Mouse (Mus musculus): ENCODE measurements around the gene Zfp93. TPM values are rescaled to one million over a fixed set of nuclear protein-coding genes. Genes with fewer than 3 reads are reported as not detected.
"Not testable (repeated sequence)": the region's sequence is repeated elsewhere in the genome, so short reads cannot be mapped to it uniquely, and the experiment has no call there.

Gene Zfp93
- 10 to 100 TPM; 11.0 to 13.1 TPM for total RNA-seq (2021)
- long read RNA-seq, transcript Zfp93-202 (4 exons, 3,508 nt): major isoform, 6 of 10 reads
- long read RNA-seq, partial matches to known transcripts: 4 of 10 reads
- long read RNA-seq, other reads (novel, unspliced or antisense): 0 of 10 reads

GRCm38 (mm10) chr7:24270288-24270672, at the start of gene Zfp93:
TSS of gene Zfp93 (plus strand) at chr7:24270420.
- peak; percentile 70 to 77 for DNase-seq (ENCODE audit: low spot score in 2 of 2)

GRCm38 (mm10) chr7:24237040-24237791, 33.0 kb upstream of the Zfp93 start, which contains the start of gene Zfp109:
TSS of gene Zfp109 (minus strand) at chr7:24237560.
- peak; percentile 59 to 70 for DNase-seq (ENCODE audit: low spot score in 2 of 2)

GRCm38 (mm10) chr7:24253779-24254615, 16.2 kb upstream of the Zfp93 start:
- DNase-seq (ENCODE audit: low spot score in 2 of 2): no peak

DNA sequence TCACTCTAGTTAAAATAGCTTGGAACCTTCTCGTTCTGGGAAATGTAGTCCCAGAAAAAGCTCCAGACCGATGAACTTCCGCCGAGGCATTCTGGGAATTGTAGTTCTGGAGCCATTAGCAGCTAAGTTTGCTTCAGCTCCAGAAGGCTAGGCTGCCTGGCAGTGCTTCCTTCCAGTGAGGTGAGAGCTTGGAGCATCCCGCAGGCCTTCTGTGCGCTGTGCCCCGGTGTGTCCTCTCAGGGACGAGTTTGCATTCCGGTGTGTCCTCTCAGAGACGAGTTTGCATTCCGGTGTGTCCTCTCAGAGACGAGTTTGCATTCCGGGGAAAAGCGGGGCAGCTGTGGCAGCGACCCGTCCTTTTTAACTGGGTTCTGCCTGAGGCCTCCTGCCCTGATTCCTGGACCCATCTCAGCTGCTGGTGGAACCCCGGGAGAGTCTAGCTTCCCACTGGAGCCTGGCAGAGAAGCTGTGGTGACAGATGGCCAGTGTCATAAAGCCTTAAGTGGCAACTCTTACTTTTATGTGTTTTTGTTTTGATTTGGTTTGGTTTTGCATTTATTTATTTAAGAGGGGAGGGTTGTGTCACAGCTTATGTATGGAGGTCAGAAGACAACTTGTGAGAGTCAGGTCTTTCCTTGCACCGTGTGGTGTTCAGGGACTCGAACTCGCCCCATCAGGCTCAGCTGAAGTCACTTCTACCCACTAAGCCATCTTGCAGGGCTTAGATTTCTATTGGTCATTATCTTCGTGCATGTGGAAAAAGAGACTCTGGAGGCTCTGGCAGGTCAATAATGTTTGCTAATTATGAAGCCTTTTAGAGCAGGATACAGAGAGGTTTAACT, 15.4 kb upstream of the Zfp93 start, which contains the start of gene Zfp108:
Gene Zfp108 (plus strand): TSS at position 162 of the 842 bp plus-strand sequence.
- peak; percentile 78 to 83 for DNase-seq (ENCODE audit: low spot score in 2 of 2)

DNA sequence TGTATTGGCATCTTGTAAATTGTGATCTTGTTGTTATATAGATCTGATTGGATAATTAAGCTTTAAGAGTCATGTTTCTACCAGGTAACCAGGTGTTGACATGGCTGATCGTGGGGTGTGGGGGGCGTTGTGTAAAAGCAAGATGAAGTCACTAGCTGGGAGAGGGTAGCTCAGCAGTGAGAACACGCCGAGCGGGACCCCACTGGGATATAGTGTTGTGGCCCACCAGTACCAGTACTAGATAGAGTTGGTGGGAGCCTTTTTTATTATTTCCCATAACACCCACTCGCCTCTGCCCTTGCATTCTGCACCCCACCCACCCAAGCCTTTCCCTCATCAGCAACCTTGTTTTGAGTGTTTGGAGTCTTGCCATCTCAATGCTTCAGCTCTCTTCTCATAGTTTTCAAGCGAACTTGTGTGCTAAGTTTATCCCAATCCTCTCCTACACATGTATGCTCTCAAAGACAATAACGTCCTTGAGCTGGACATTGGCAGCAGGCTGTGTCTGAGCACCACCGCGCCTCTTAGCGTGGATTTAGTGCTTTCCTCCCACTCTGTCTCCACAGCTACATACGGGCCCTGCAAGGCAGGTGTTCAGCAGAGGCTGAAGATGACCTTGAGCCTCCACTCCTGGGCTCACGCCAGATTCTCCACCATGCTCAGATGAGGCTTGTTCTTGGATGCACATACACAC, 10.8 kb upstream of the Zfp93 start:
- DNase-seq (ENCODE audit: low spot score in 2 of 2): no peak

DNA sequence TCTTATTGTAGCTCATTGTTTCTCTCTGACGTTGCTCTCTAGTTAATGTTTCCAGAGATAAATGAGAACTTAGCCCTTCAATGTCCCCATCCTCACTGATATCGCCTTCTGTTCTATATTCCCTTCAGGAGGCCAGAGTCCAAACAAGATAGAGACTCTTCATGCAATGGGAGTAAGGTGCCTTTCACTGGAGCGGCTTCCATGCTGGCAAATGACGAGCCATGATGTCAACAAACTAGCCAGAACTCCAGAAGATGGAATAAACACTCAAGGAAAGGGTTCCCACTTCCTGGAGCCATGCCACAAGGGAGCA, 10.3 kb upstream of the Zfp93 start:
- DNase-seq (ENCODE audit: low spot score in 2 of 2): no peak

- no peak for DNase-seq (ENCODE audit: low spot score in 2 of 2)
These were observed 1.8 kb upstream of the Zfp93 start for GRCm38 (mm10) chr7:24268176-24269155.

DNA sequence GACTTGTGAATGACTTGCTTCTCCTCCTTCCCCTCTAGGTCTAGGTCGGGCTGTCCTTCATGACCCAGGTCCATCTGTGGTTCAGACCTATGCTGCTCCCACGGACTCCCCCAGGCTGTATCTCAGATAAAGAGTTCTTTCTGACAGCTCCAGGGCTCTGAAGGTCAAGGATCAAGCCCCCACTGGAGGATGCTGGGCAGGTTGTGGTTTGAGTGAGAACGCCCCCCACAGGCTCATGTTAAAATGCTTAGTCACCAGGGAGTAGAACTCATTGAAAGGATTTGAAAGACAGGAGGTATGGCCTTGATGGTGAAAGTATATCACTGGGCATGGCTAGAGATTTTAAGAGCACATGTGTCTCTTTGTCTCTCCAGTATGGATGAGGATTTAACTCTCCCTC, 964 bp upstream of the Zfp93 start:
- DNase-seq (ENCODE audit: low spot score in 2 of 2): no peak

GRCm38 (mm10) chr7:24269667-24270287, 443 bp upstream of the Zfp93 start:
- DNase-seq (ENCODE audit: low spot score in 2 of 2): no peak

DNA sequence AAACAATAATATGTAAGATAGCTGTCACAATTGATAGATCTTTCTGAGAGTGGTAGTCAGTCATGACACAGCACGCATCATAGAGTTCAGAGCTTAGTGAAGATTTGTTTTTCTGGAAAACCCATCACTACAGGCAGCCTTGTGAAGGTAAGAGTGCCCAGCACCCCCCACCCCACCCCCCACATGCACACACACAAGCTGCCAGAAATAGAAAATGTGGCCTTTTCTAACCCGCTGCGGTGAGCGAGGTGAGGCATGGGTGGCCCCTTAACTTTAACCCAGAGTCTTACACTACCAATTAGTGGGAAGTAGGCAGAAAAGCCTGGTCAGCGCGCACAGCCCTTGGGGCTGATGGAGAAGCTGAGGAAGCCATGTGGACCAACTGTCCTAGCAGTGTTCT, 971 bp downstream of the Zfp93 start:
- DNase-seq (ENCODE audit: low spot score in 2 of 2): no peak

- no peak for DNase-seq (ENCODE audit: low spot score in 2 of 2)
These were observed 4.2 kb downstream of the Zfp93 start for GRCm38 (mm10) chr7:24274456-24274855.

DNA sequence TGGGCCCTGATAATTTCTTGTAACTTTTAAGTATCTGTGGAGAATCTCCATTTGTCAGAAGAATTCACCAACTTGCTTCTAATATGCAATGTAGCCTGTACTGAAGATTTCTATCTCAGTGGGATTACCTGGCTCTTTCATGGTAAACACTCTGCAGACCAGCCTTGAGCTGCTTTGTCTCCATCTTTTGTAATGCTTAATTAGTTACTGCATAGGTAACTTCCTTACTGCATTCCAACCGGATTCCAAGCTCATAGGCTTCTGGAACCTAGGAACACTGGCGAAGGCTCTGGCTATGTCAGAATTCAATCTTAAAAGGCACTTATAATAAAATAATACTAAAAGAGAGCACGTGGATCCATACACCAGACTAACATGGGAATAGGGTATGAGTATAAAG, 8.6 kb downstream of the Zfp93 start:
- DNase-seq (ENCODE audit: low spot score in 2 of 2): not testable (repeated sequence)

- no peak for DNase-seq (ENCODE audit: low spot score in 2 of 2)
These were observed 10.0 kb downstream of the Zfp93 start for GRCm38 (mm10) chr7:24280031-24280857.

- no peak for DNase-seq (ENCODE audit: low spot score in 2 of 2)
These were observed 10.6 kb downstream of the Zfp93 start for GRCm38 (mm10) chr7:24280858-24281145.

DNA sequence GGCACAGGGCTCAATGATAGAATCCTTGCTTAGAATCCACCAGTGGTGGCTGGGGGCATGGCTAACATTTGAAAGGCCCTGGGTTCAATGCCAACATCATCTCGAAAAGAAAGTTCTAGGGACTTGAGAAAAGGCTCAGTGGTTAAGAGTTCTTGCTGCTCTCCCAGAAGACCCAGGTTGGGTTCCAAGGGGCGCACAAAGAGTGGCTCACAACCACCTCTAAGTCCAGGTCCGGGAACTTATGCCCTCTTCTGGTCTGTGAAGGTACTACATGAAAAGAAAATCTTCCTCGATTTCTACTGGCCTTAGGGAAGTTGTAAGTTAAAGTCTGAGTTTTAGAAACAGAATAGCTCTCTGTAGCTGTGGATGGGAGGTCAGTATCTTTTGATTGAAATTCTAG, 15.9 kb downstream of the Zfp93 start:
- no peak for DNase-seq (ENCODE audit: low spot score in 2 of 2)

GRCm38 (mm10) chr7:24286916-24287315, 16.7 kb downstream of the Zfp93 start:
- no peak for DNase-seq (ENCODE audit: low spot score in 2 of 2)

DNA sequence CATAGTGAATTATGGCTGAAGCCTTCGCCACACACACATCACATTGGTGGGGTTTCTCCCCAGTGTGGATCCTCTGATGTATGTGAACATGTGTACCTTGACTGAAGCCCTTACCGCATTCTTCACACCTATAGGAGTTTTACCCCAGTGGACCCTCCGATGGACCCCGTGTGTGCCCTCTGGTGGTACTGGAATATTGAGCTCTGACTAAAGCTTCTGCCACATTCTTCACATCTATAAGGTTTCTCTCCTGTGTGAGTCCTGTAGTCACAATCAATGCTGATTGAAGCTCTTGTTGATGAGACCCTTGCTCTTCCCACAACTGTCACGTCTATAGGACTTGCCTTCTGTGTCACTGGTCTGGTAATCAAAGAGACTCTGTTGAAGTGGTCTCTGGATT, 17.4 kb downstream of the Zfp93 start:
- DNase-seq (ENCODE audit: low spot score in 2 of 2): no peak

- DNase-seq (ENCODE audit: low spot score in 2 of 2): no peak
These were observed 18.3 kb downstream of the Zfp93 start for GRCm38 (mm10) chr7:24288512-24288911.

All from layer of hippocampus, postnatal 10 days (tissue).